Mouse (Mus musculus): Measurements from ENCODE around the gene Rnf217.

The Rnf217 gene

GRCm38 (mm10) chr10:31501644-31502043, 107.3 kb downstream of the Rnf217 start:
- no peak for DNase-seq (ENCODE audit: inconsistent age in 2 of 2, low spot score in 1 of 2)

GRCm38 (mm10) chr10:31496931-31497330, 112.1 kb downstream of the Rnf217 start:
- no peak for DNase-seq (ENCODE audit: inconsistent age in 2 of 2, low spot score in 1 of 2)

- DNase-seq (ENCODE audit: inconsistent age in 2 of 2, low spot score in 1 of 2) = no peak
Observed at GRCm38 (mm10) chr10:31495826-31496225, 113.2 kb downstream of the Rnf217 start.

- DNase-seq (ENCODE audit: inconsistent age in 2 of 2, low spot score in 1 of 2) = no peak
Observed at GRCm38 (mm10) chr10:31494296-31494695, 114.7 kb downstream of the Rnf217 start.

GRCm38 (mm10) chr10:31467043-31467898, 141.7 kb downstream of the Rnf217 start:
- DNase-seq (ENCODE audit: inconsistent age in 2 of 2, low spot score in 1 of 2) = peak; percentile 27 to 58

- peak in 1 of 2 experiments; percentile 62 for DNase-seq (ENCODE audit: inconsistent age in 2 of 2, low spot score in 1 of 2)
Observed at GRCm38 (mm10) chr10:31465840-31466541, 143.0 kb downstream of the Rnf217 start.

DNA sequence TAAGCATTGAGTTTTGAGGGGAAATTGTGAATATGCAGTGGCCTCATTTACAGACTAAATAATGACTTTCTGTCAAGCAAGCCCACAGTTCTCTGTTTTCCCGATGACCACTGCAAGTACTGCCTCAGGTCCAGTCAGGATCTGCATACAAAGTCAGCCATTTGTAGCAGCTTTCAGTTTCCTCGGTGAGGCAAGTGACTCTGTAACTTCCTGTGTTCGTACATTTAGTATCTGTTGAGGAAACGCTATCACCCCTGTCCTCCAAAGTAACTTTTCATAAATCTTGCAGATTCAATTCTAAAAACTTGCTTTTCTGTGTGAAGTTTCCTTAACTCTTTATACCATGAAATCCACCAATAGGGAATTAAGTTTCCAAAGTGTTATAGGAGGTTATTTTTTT, 143.6 kb downstream of the Rnf217 start:
- no peak for DNase-seq (ENCODE audit: inconsistent age in 2 of 2, low spot score in 1 of 2)

DNA sequence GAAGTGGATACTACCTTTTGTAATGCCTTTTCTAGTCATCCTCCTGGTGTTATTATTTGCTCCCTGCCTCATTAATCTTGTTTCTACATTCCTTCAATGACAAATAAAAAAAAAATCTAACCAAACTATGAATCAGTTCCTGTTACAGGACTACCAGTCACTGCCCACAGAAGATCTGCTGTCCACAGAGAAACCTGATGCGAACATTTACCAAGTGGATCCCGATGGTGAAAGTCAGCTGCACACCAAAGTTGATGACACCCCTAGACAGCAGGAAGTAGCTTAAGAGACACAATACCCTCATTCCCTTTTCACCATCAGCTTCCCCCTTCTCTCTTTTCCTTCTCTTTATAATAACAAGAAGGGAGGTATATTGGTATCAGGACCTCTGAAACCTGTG, 145.9 kb downstream of the Rnf217 start:
- DNase-seq (ENCODE audit: inconsistent age in 2 of 2, low spot score in 1 of 2) = no peak

- DNase-seq (ENCODE audit: inconsistent age in 2 of 2, low spot score in 1 of 2) = no peak
Observed at GRCm38 (mm10) chr10:31456806-31457205, 152.2 kb downstream of the Rnf217 start.

DNA sequence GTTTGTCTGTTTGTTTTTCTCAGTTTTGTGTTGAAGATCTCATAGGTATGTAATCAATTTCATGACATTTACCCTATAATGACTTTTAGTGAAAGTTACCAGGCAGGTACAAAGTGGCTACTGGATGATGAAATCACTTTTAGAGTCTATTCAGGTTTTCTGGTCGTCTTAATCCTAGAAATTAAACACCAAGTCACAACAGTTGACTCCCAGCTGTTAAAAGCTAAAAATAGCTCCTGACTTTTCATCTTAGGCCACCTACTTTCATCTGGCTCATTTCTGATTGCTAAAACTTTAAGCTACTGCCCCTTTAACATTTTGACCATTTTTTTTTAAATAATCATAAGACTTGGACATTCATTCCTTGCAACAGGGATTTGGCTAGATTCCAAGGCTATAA, 161.9 kb downstream of the Rnf217 start:
- no peak for DNase-seq (ENCODE audit: inconsistent age in 2 of 2, low spot score in 1 of 2)

DNA sequence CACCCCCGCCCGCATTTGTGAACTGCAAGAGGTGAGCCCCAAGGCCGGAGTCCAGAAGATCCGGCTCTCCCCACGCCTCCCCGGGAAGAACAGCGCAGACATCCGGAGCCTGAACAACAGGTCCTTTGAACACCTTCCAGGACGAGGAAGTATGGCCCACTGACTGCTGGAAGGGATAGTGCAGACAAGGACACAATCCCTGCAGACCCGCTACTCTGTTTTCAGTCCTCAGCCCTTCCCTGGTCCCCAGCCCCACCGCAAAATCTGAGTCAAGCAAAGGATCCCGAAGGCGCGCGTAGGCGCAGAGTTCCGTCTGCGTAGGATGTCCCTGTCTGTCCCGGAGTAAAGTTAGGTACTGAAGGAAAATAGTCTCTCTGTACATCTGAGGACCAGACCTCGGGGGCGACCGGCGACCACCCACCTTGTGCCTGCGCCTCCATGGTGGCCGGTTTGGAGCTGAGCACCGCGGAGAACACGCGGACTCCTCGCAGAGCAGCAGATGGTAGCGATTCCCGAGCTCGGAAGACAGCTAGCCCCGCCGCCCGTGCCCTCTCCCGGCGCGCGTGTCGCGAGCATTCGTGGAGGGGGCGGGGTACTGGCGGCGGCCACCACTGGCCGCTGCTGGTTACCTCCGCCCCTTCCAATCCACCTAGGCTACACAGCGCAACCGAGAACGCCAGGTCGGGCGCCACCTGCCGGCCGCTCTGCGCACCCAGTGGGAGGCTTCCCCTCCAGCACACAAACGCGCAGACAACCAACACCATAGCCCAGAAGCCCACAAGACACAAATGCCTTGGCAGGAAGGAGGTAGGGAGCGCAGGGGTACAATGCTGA, 163.5 kb downstream of the Rnf217 start, which contains the start of gene Tpd52l1:
Gene Tpd52l1, minus strand, starts transcription at position 668 of the 834 bp plus-strand sequence.
- peak; percentile 93 to 97 for DNase-seq (ENCODE audit: inconsistent age in 2 of 2, low spot score in 1 of 2)

GRCm38 (mm10) chr10:31444206-31444605, 164.8 kb downstream of the Rnf217 start:
- peak; percentile 51 to 55 for DNase-seq (ENCODE audit: inconsistent age in 2 of 2, low spot score in 1 of 2)
